Mouse (Mus musculus) mammary gland, adult 2 months (tissue): ENCODE data around the gene AF067063. TPM values are rescaled to one million over a fixed set of nuclear protein-coding genes. Genes with fewer than 3 reads are reported as not detected.

Experiments
- polyA plus RNA-seq: library from polyadenylated mRNA; depleted of rRNA; stranded (reverse); fragments of >200 nt; gene quantifications from 2 replicates; pipeline ENCODE4 v1.2.3, GENCODE M21; 2012; ENCODE audit warnings: low replicate concordance; rRNA removed

Gene AF067063
- not detected in 2 replicates for polyA plus RNA-seq

DNA sequence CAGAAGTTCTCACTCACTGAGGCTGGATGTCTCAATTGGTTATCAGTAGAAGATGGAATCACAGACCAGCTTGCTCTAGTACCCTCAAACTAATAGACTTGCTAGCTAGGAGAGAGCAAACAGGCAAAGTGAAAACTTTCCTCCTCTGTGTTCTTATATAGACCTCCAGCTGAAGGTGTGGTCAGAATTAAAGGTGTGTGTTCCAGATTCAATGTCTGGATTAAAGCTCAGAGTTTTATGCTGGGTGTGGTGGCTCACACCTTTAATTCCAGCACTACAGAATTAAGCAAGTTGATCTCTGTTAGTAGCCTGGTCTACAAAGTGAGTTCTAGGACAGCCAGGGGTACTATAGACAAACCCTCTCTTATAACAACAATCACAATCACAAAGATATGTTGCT, at the start of gene AF067063:
TSS of gene AF067063 (minus strand) at position 101 of the 400 bp plus-strand sequence.

DNA sequence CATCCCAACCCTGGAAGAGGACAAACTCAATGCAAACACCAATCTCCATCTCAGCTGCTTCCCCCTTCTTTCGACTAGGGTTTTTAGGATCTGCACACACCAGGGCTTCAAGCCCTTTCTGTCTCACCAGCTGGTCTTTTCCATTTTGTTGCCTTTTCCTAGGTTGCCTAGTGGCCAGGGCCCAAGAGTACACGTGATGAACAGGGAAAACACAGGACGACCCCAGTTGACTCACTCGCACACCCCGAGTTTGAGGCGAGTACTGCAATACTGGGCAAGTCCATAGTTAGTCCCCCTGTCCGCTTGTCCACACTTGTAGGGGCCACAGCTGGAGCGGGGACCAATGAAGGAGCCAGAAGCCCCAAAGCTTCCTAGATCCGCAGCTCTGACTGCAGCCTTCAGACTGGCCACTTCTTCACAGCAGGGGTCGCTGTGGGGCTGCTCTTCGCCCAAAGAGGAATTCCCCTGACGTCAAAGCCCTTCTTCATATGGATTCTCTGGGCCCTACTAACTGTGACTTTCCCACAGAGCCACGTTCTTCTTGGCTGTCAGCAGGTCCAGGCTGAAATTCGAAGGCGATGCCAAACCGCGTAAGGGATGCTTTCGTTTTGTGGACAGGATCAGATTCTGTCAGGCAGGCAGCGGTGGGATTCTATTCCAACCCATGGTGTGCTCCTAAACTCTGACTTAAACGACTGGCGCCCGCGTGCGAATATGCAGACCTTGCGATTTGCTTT, 5.5 kb upstream of the AF067063 start, which contains the start of gene D13Ertd608e:
TSS of gene D13Ertd608e (plus strand) at position 687 of the 737 bp plus-strand sequence.

DNA sequence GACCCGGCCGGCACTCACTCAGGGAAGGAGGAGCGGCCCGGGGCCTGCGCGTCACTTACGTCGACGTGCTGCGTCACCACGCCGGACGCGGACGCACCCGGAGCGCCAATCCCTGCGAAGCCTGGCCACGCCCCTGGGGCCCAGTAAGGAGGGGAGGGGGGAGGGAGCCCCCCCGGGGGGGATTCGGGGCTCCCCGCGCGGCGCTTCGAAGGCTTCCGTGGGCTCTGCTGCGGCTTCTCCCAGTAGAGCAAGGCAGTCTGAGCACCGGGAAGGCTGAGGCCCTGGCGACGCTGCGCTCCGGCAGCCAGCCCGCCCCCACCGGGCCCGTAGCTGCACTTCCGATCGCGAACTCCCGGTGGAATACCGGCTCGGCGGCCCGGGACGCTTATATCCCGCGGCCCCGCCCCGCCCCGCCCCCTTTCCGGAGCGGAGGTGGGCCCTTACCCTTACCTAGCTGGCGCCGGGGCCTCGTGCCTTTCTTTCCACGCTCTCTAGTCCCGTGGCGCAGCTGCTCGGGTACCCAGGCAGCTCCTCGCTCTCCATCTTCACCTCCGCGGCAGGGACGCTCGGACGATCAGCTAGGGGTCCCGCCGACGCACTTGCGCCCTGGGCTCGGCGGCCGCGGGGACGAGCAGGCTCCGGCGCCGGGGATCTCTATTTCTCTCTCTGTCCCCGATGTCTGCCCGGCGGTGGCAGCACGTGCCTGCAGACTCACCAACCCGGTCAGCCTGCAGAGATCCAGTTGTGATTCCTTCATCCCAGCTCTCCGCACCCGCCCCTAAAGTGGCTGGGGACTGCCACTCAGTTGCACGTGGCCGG, 39.0 kb downstream of the AF067063 start, which contains the start of gene Zfp131:
TSS of gene Zfp131 (minus strand) at position 129 of the 819 bp plus-strand sequence.

Other genes with a start within 250 kb of the AF067063 start
- gene Ccl28, start 206.4 kb downstream of the AF067063 start, polyA plus RNA-seq = 0.04 TPM in 1 of 2 replicates, not detected in the other
- 17.6 and 43.9 TPM in 2 replicates for gene Hmgcs1, start 139.8 kb downstream of the AF067063 start, polyA plus RNA-seq
- 0.46 and 0.60 TPM in 2 replicates for gene Nim1k, start 74.3 kb downstream of the AF067063 start, polyA plus RNA-seq
- gene Zfp131, start 39.3 kb downstream of the AF067063 start, polyA plus RNA-seq = 6.6 and 13.3 TPM in 2 replicates
- gene D13Ertd608e, start 5.8 kb upstream of the AF067063 start, polyA plus RNA-seq = 0.88 and 1.2 TPM in 2 replicates
- gene Tcstv1, start 64.6 kb upstream of the AF067063 start, polyA plus RNA-seq = not detected in 2 replicates
- gene Gm21761, start 99.1 kb upstream of the AF067063 start, polyA plus RNA-seq = not detected in 2 replicates
- 0.13 TPM in 1 of 2 replicates, not detected in the other for gene B020031M17Rik, start 120.6 kb upstream of the AF067063 start, polyA plus RNA-seq
- gene Gm36079, start 196.8 kb upstream of the AF067063 start, polyA plus RNA-seq = 0.30 TPM in 1 of 2 replicates, not detected in the other
- 3.3 and 7.1 TPM in 2 replicates for gene Gm21188, start 222.0 kb upstream of the AF067063 start, polyA plus RNA-seq